Mouse (Mus musculus) heart, adult 9 months (tissue): ENCODE data around the gene Gpd2.

Source experiments
- DNase-seq, 2 experiments: peaks; one replicate each; pipeline ENCODE4 v3.0.0; 2022; ENCODE audit warnings: low spot score in 2 of 2

Gpd2 gene

GRCm38 (mm10) chr2:57301539-57301938, 64.1 kb downstream of the Gpd2 start:
- peak; percentile 24 to 50 for DNase-seq

GRCm38 (mm10) chr2:57304212-57304611, 66.8 kb downstream of the Gpd2 start:
- no peak for DNase-seq

GRCm38 (mm10) chr2:57312268-57312797, 74.9 kb downstream of the Gpd2 start:
- no peak for DNase-seq

- peak in 1 of 2 experiments; percentile 7 for DNase-seq
Measured at GRCm38 (mm10) chr2:57316055-57316454, 78.6 kb downstream of the Gpd2 start.

GRCm38 (mm10) chr2:57318336-57318735, 80.9 kb downstream of the Gpd2 start:
- no peak for DNase-seq

- no peak for DNase-seq
Measured at GRCm38 (mm10) chr2:57326091-57326490, 88.7 kb downstream of the Gpd2 start.

GRCm38 (mm10) chr2:57329327-57329726, 91.9 kb downstream of the Gpd2 start:
- DNase-seq, result no peak

- DNase-seq, result no peak
Measured at GRCm38 (mm10) chr2:57330812-57331211, 93.4 kb downstream of the Gpd2 start.

GRCm38 (mm10) chr2:57331266-57331665, 93.8 kb downstream of the Gpd2 start:
- no peak for DNase-seq

GRCm38 (mm10) chr2:57333481-57333880, 96.0 kb downstream of the Gpd2 start:
- DNase-seq, result no peak

- no peak for DNase-seq
Measured at GRCm38 (mm10) chr2:57335397-57335796, 98.0 kb downstream of the Gpd2 start.

- no peak for DNase-seq
Measured at GRCm38 (mm10) chr2:57338779-57339178, 101.3 kb downstream of the Gpd2 start.

GRCm38 (mm10) chr2:57342910-57343309, 105.5 kb downstream of the Gpd2 start:
- no peak for DNase-seq

GRCm38 (mm10) chr2:57350615-57351014, 113.2 kb downstream of the Gpd2 start:
- peak; percentile 12 to 21 for DNase-seq

- no peak for DNase-seq
Measured at GRCm38 (mm10) chr2:57353722-57354432, 116.4 kb downstream of the Gpd2 start.

- no peak for DNase-seq
Measured at GRCm38 (mm10) chr2:57354848-57355247, 117.4 kb downstream of the Gpd2 start.

- DNase-seq, result no peak
Measured at GRCm38 (mm10) chr2:57356222-57356822, 118.9 kb downstream of the Gpd2 start.

GRCm38 (mm10) chr2:57362503-57362902, 125.1 kb downstream of the Gpd2 start:
- DNase-seq, result no peak

GRCm38 (mm10) chr2:57374647-57375046, 137.2 kb downstream of the Gpd2 start:
- no peak for DNase-seq

- DNase-seq, result no peak
Measured at GRCm38 (mm10) chr2:57375138-57375837, 137.9 kb downstream of the Gpd2 start.

- DNase-seq, result no peak
Measured at GRCm38 (mm10) chr2:57378147-57378889, 140.9 kb downstream of the Gpd2 start.

- no peak for DNase-seq
Measured at GRCm38 (mm10) chr2:57384625-57385024, 147.2 kb downstream of the Gpd2 start.
